Mouse (Mus musculus): ENCODE measurements around the gene Dennd1a. TPM values are rescaled to one million over a fixed set of nuclear protein-coding genes. Genes with fewer than 3 reads are reported as not detected.

Gene Dennd1a
- total RNA-seq, 2 experiments from 2014 or later, result 69.9 to 77.0 TPM

DNA sequence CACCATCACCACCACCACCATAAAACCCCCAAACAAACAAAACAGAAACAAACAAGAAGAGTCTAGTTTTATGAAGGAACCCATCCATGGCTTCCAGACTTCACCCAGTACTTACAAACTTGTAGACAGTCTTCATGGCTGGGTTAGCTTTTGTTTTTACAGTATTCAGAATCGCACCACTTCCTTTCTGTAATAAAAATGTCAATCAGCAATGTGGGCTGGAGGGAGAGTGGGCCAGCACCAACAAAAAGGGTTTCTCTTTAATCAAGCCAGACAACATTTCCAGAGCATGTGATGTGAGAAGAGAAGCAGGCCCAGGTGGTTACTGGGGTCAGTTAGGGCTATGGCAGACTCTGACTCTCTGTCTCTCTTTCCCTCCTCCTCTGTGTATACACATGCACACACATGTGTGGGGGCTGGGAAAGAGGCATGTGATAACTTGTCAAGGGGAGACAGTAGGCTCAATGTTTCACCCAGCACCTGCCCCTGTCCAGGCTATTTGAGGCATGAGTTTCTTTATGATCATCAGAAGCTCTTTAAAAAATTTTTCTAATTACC lies 433.2 kb downstream of the Dennd1a start:
- no peak for DNase-seq (ENCODE audit: low spot score in 2 of 2)
- intact Hi-C loops (cut with DNase I), result no loop called here

- intact Hi-C loops (cut with DNase I), result no loop called here
- DNase-seq (ENCODE audit: low spot score in 2 of 2), result no peak
These were observed 436.6 kb downstream of the Dennd1a start for GRCm38 (mm10) chr2:37850626-37851025.

GRCm38 (mm10) chr2:37849357-37849756 lies 437.8 kb downstream of the Dennd1a start:
- intact Hi-C loops (cut with DNase I), result no loop called here

GRCm38 (mm10) chr2:37842719-37843118 lies 444.5 kb downstream of the Dennd1a start:
- intact Hi-C loops (cut with DNase I), result no loop called here
- peak; percentile 34 to 37 for DNase-seq (ENCODE audit: low spot score in 2 of 2)

More at GRCm38 (mm10) chr2:37849357-37849756, 437.8 kb downstream of the Dennd1a start:
- no peak for DNase-seq (ENCODE audit: low spot score in 2 of 2)

- peak in 1 of 2 experiments; percentile 24 for DNase-seq (ENCODE audit: low spot score in 2 of 2)
- intact Hi-C loops (cut with DNase I), result no loop called here
These were observed 445.0 kb downstream of the Dennd1a start for GRCm38 (mm10) chr2:37842151-37842569.

GRCm38 (mm10) chr2:37839922-37840321 lies 447.3 kb downstream of the Dennd1a start:
- intact Hi-C loops (cut with DNase I), result no loop called here
- no peak for DNase-seq (ENCODE audit: low spot score in 2 of 2)

GRCm38 (mm10) chr2:37838202-37838984 lies 448.8 kb downstream of the Dennd1a start:
- no peak for DNase-seq (ENCODE audit: low spot score in 2 of 2)
- intact Hi-C loops (cut with DNase I), result no loop called here

DNA sequence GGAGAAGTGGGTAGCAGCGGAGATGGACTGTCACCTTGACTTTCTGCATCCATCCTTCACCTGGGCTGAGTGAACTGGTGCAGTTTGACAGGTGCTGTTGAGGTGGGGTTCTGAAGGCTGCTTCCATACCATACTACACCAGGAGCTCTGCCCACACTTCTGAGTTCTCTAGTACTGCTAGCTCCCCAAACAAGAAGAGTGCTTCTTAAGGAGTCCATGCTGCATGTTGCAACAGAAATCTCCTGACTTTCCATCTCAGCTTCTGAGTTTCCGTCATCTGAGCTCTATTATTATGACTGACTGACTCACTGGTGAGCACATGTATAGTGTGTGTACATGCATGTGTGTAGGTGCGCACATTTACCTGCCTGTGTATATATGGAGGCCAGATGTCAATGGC lies 449.6 kb downstream of the Dennd1a start:
- intact Hi-C loops (cut with DNase I), result no loop called here
- DNase-seq (ENCODE audit: low spot score in 2 of 2), result no peak

- intact Hi-C loops (cut with DNase I), result no loop called here
- DNase-seq (ENCODE audit: low spot score in 2 of 2), result no peak
These were observed 450.3 kb downstream of the Dennd1a start for GRCm38 (mm10) chr2:37836926-37837325.

GRCm38 (mm10) chr2:37832253-37832652 lies 454.9 kb downstream of the Dennd1a start:
- DNase-seq (ENCODE audit: low spot score in 2 of 2), result no peak
- intact Hi-C loops (cut with DNase I), result no loop called here

DNA sequence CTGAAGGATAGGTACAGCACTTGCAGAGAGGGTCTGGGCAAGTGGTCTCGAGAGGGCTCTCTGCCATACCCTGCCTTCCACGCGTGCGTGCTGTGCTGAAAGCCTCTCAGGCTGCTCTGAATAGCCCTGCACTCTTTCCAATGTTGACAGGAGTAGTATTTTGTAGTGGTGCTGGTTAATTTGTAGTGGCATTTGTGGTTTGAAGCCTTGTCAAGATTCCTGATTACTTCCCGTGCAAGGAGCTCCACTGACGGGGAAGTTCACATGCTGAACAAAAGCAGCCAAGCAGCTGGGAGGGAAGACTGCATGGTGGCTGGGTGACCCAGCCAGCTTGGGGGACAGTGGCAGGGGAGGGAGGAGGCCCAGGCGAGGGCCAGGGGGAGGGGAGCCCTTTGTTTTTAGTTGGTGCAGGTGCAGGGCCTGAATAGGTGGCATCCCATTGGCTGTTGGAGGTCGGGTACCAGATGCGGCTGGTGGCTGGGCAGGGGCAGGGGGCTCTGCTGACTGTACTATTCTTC lies 457.4 kb downstream of the Dennd1a start:
- intact Hi-C loops (cut with DNase I), result no loop called here
- no peak for DNase-seq (ENCODE audit: low spot score in 2 of 2)

DNA sequence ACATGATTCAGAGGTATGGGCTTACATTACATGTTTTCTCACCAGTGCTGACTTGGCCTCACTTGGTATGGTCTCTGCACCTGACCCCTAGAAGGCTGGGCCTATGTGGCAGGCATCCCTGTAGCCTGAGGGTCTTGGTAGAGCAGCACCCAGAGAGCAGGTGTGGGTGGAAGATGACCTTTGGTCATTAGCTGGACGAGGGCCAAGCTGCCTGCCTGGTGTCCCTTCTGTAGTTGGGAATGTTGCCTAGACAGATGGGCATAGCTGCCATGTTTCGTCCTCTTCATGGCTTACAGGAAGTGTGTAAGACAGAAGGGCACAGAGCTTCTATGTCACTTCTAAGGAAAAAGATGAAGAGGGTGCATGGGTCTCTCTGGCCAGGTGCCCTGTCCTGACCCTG lies 463.4 kb downstream of the Dennd1a start:
- DNase-seq (ENCODE audit: low spot score in 2 of 2), result no peak
- intact Hi-C loops (cut with DNase I), result no loop called here

DNA sequence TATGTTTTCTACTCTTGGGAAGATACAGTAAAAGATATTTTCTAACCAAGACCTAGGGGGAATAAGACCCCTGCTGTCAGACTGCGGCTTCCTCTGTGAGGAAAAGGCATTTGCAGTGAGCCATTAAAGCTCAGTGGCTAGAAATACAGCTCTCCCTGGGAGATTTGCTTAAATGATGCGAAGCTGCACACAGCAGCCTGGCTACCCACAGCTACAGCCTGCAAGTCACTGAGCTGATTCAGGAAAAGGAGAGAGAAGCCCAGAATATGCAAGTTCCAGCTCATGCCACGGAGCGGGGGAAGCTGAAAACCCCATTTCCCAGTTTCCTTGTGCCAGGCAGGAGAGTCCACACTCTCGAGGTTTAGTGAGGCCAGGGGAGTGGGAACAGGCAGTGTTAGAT lies 465.1 kb downstream of the Dennd1a start:
- DNase-seq (ENCODE audit: low spot score in 2 of 2), result peak in 1 of 2 experiments; percentile 33
- intact Hi-C loops (cut with DNase I), result no loop called here

- intact Hi-C loops (cut with DNase I), result loop anchor here (5.0 kb wide), 1 partner anchor 88 kb away; no protein-coding TSS in a partner anchor
- DNase-seq (ENCODE audit: low spot score in 2 of 2), result no peak
These were observed 467.6 kb downstream of the Dennd1a start for GRCm38 (mm10) chr2:37819526-37820152.

DNA sequence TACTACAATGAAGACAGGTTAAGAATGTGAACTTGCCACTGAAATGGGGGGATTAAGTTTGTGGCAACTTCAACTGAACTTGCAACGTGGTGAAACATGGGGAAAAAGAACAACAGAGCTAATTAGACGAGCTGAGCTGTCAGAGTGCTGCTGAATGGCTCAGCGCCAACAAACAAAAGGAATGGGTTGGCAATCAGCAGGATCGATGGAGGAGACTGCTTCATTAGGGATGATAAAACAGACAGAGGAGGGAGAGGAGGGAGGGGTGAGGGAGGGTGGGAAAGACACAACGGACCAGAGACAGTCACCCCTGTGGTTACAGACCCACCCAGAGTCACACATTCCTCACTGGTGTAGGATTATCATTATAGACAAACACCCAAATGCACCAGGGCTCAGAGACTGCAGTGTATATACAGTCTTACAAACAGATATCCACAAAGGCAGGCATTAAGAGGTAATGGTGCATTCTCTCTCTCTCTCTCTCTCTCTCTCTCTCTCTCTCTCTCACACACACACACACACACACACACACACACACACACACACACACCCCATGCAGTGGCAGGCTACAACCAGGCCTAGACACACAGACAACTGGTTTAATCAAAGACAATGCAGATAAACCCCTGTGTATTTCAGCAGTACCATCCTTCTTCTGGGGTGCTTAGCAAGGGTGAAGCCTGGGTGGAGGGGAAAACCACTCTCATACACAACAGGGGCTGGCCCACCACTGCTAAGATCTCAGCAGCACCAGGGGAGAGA lies 468.2 kb downstream of the Dennd1a start:
- intact Hi-C loops (cut with DNase I), result loop anchor here (5.0 kb wide), 1 partner anchor 88 kb away; no protein-coding TSS in a partner anchor
- DNase-seq (ENCODE audit: low spot score in 2 of 2), result no peak

DNA sequence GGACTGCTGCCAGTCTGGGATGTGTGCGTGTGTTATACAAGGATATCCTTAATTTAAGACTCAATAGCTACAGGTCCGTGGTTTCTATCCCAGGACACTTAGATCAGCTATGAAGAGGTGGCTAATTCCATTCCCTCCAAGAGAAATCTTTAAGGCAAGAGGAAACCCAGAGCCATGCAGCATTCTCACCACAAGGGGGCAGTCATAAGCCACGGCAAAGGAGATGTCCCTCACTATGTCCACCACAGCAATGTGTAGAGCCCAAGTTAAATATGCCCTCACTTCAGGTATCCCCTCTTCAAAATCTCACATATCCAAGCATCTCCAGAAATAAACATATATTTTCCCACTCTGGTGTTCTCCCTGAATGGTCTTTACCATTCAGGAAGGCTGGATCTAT lies 471.5 kb downstream of the Dennd1a start:
- intact Hi-C loops (cut with DNase I), result loop anchor here (2.0 to 5.0 kb wide), 2 partner anchors 92 to 561 kb away; no protein-coding TSS in a partner anchor
- peak; percentile 83 to 89 for DNase-seq (ENCODE audit: low spot score in 2 of 2)

- peak in 1 of 2 experiments; percentile 35 for DNase-seq (ENCODE audit: low spot score in 2 of 2)
- intact Hi-C loops (cut with DNase I), result loop anchor here (2.0 to 5.0 kb wide), 2 partner anchors 92 to 562 kb away; no protein-coding TSS in a partner anchor
These were observed 472.3 kb downstream of the Dennd1a start for GRCm38 (mm10) chr2:37814820-37815361.

DNA sequence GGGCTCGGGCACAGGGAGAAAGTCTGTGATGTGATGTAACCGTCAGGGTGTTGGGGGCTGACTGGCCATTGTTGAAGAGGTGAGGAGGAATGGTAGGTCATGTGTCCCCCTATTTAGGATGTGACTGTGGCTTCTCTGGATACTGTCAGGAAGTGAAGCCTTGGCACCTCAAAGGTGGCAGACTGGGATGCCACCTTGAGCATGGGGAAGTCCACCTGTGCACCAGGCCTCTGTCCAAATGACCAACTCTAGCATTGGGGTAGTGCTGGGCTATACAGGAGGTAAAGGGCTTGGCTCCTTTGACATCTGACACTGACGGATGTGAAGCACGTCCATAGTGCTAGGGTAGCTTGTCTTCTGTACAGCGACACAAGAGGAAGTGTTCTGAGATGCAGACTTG lies 474.8 kb downstream of the Dennd1a start:
- DNase-seq (ENCODE audit: low spot score in 2 of 2), result no peak
- intact Hi-C loops (cut with DNase I), result no loop called here

- intact Hi-C loops (cut with DNase I), result no loop called here
These were observed 475.5 kb downstream of the Dennd1a start for GRCm38 (mm10) chr2:37811682-37812081.

More at GRCm38 (mm10) chr2:37811682-37812081, 475.5 kb downstream of the Dennd1a start:
- DNase-seq (ENCODE audit: low spot score in 2 of 2), result no peak
